Mouse (Mus musculus): ENCODE data around the gene Lyzl4. TPM values are rescaled to one million over a fixed set of nuclear protein-coding genes. Genes with fewer than 3 reads are reported as not detected.

The Lyzl4 gene
- total and polyA plus RNA-seq, 3 experiments, result not detected

DNA sequence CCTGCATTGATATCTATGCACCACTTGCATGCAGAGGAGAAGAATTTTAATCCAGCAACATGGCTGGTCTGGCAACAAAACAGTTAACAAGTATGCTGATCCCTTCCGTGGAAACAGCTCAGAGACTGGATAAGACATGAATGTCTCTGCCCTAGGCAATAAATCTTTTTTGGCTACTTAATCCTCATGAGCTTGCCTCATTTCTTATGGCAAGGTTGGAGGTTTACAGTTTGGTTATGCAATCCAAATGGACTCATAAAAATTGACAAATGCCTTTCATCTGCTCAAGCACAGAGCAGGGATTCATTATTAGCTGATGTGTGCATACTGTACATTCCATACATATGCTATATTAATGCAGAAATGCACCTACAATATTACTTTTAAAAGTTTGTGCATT is 73.4 kb downstream of the Lyzl4 start:
- Histone ChIP-seq H3K4me1 (ENCODE audit: control insufficient read depth in 1 of 2, insufficient read depth in 2 of 2) (peaks cover 0 to under 1% of the 10 kb centered on the region in 2 experiments; a peak in 2 of 4 replicates), H3K36me3 (replicated peaks in 1 of 2; ENCODE audit: control insufficient read depth in 1 of 2, insufficient read depth in 1 of 2, low read length in 1 of 2) (no peaks in the 10 kb centered on the region), H3K79me2 (replicated peaks; ENCODE audit: control insufficient read depth, extremely low read depth, insufficient read depth, poor library complexity, severe bottlenecking) (no peaks in the 10 kb centered on the region), H3K4me2 (ENCODE audit: insufficient read depth, low read depth, poor library complexity, severe bottlenecking) (no peak overlapping the region), H3K9me3 (replicated peaks; ENCODE audit: low read length) (peaks cover 10% of the 10 kb centered on the region), H3K4me3 (replicated peaks in 1 of 3; ENCODE audit: low read depth in 2 of 3, low read length in 2 of 3, poor library complexity in 1 of 3) (no peak overlapping the region), H3K9ac (ENCODE audit: insufficient read depth, low read depth) (no peak overlapping the region), H3K27ac (ENCODE audit: insufficient read depth, low read depth) (no peak overlapping the region), H3K27me3 (replicated peaks) (no peaks in the 10 kb centered on the region)
- TF ChIP-seq ZNF384 (IDR thresholded peaks at IDR 0.05; ENCODE audit: low read depth, low read length) (no peak), NRF1 (IDR thresholded peaks at IDR 0.05; ENCODE audit: low read depth, low read length) (no peak), CHD1 (IDR thresholded peaks at IDR 0.05; ENCODE audit: low read depth, low read length) (no peak), TCF12 (IDR thresholded peaks at IDR 0.05; ENCODE audit: low read depth, low read length) (no peak), MXI1 (IDR thresholded peaks at IDR 0.05; ENCODE audit: low read depth, low read length) (no peak), POLR2AphosphoS2 (IDR thresholded peaks at IDR 0.05; ENCODE audit: low read depth, low read length) (no peak), POLR2A (IDR thresholded peaks at IDR 0.05; ENCODE audit: low read depth, low read length) (no peak), E2F4 (IDR thresholded peaks at IDR 0.05; ENCODE audit: insufficient replicate concordance, low read depth, low read length) (no peak), CTCF (conservative IDR thresholded peaks at IDR 0.05 in 1 of 2, IDR thresholded peaks at IDR 0.05 in 1 of 2; ENCODE audit: low read depth in 2 of 2, low read length in 2 of 2) (no peak), PAX5 (IDR thresholded peaks at IDR 0.05; ENCODE audit: low read length) (no peak), CHD2 (IDR thresholded peaks at IDR 0.05; ENCODE audit: low read length) (no peak), SMC3 (IDR thresholded peaks at IDR 0.05; ENCODE audit: low read depth, low read length) (no peak), ETS1 (conservative IDR thresholded peaks at IDR 0.05; ENCODE audit: low read depth, low read length) (no peak), EP300 (IDR thresholded peaks at IDR 0.05; ENCODE audit: low read length) (no peak), TBP (conservative IDR thresholded peaks at IDR 0.05; ENCODE audit: low read depth, low read length) (no peak), NELFE (IDR thresholded peaks at IDR 0.05; ENCODE audit: low read depth, low read length) (no peak), ELF1 (IDR thresholded peaks at IDR 0.05; ENCODE audit: low read depth, low read length) (no peak), ZKSCAN1 (IDR thresholded peaks at IDR 0.05; ENCODE audit: borderline replicate concordance, low read depth, low read length) (no peak), MAFK (IDR thresholded peaks at IDR 0.05; ENCODE audit: insufficient replicate concordance, low read length) (no peak)
- dilution Hi-C loops (cut with MboI; ENCODE audit: extremely low pct_ligation_motif_present, extremely low pct_unique_long_range_greater_than_20kb, low sequenced_read_pairs), result no loop called here
- no peak for DNase-seq (ENCODE audit: extremely low read depth)
- in situ Hi-C loops (cut with MboI; ENCODE audit: low pct_ligation_motif_present, low pct_unique_long_range_greater_than_20kb, low sequenced_read_pairs), result no loop called here

- H3K4me1 ChIP-seq (ENCODE audit: control insufficient read depth in 1 of 2, insufficient read depth in 2 of 2), result peaks cover 0 to 2% of the 10 kb centered on the region in 2 experiments; a peak in 1 of 4 replicates
- no peaks in the 10 kb centered on the region for H3K27me3 ChIP-seq (replicated peaks)
- H3K79me2 ChIP-seq (replicated peaks; ENCODE audit: control insufficient read depth, extremely low read depth, insufficient read depth, poor library complexity, severe bottlenecking), result no peaks in the 10 kb centered on the region
- H3K36me3 ChIP-seq (replicated peaks in 1 of 2; ENCODE audit: control insufficient read depth in 1 of 2, insufficient read depth in 1 of 2, low read length in 1 of 2), result no peaks in the 10 kb centered on the region
- H3K4me2 ChIP-seq (ENCODE audit: insufficient read depth, low read depth, poor library complexity, severe bottlenecking), result no peak overlapping the region
- dilution Hi-C loops (cut with MboI; ENCODE audit: extremely low pct_ligation_motif_present, extremely low pct_unique_long_range_greater_than_20kb, low sequenced_read_pairs), result no loop called here
- H3K4me3 ChIP-seq (replicated peaks in 1 of 3; ENCODE audit: low read depth in 2 of 3, low read length in 2 of 3, poor library complexity in 1 of 3), result no peak overlapping the region
- no peak overlapping the region for H3K9ac ChIP-seq (ENCODE audit: insufficient read depth, low read depth)
- TF ChIP-seq ZKSCAN1 (IDR thresholded peaks at IDR 0.05; ENCODE audit: borderline replicate concordance, low read depth, low read length), result no peak
- TF ChIP-seq MXI1 (IDR thresholded peaks at IDR 0.05; ENCODE audit: low read depth, low read length), result no peak
- no peak for TF ChIP-seq IRF4 (IDR thresholded peaks at IDR 0.05; ENCODE audit: low read depth, low read length)
- TF ChIP-seq EP300 (IDR thresholded peaks at IDR 0.05; ENCODE audit: low read length), result no peak
- TF ChIP-seq JUND (conservative IDR thresholded peaks at IDR 0.05; ENCODE audit: low read depth, low read length), result no peak
- no peak for TF ChIP-seq CTCF (conservative IDR thresholded peaks at IDR 0.05 in 1 of 2, IDR thresholded peaks at IDR 0.05 in 1 of 2; ENCODE audit: low read depth in 2 of 2, low read length in 2 of 2)
- TF ChIP-seq ZMIZ1 (IDR thresholded peaks at IDR 0.05; ENCODE audit: low read depth, low read length), result no peak
- no peak for TF ChIP-seq MAX (IDR thresholded peaks at IDR 0.05; ENCODE audit: low read length)
- TF ChIP-seq MYC (IDR thresholded peaks at IDR 0.05; ENCODE audit: low read depth, low read length), result no peak
- no peak for TF ChIP-seq ELF1 (IDR thresholded peaks at IDR 0.05; ENCODE audit: low read depth, low read length)
- no peak for TF ChIP-seq USF2 (conservative IDR thresholded peaks at IDR 0.05; ENCODE audit: low read depth, low read length)
- no peak for TF ChIP-seq USF1 (IDR thresholded peaks at IDR 0.05; ENCODE audit: low read depth, low read length)
- TF ChIP-seq NELFE (IDR thresholded peaks at IDR 0.05; ENCODE audit: low read depth, low read length), result no peak
- no peak for TF ChIP-seq SMC3 (IDR thresholded peaks at IDR 0.05; ENCODE audit: low read depth, low read length)
- TF ChIP-seq NRF1 (IDR thresholded peaks at IDR 0.05; ENCODE audit: low read depth, low read length), result no peak
- in situ Hi-C loops (cut with MboI; ENCODE audit: low pct_ligation_motif_present, low pct_unique_long_range_greater_than_20kb, low sequenced_read_pairs), result no loop called here
- DNase-seq (ENCODE audit: extremely low read depth), result no peak
- no peak overlapping the region for H3K27ac ChIP-seq (ENCODE audit: insufficient read depth, low read depth)
- H3K9me3 ChIP-seq (replicated peaks; ENCODE audit: low read length), result peaks cover 10% of the 10 kb centered on the region
Observed at GRCm38 (mm10) chr9:121566387-121566786, 75.5 kb downstream of the Lyzl4 start.
